Mouse (Mus musculus) forebrain, postnatal 0 days (tissue): ENCODE data around the gene Zfp111. TPM values are rescaled to one million over a fixed set of nuclear protein-coding genes. Genes with fewer than 3 reads are reported as not detected.

ENCODE experiments used
- ATAC-seq: fragments of 200-750 bp; cut with Nextera tagmentation; 2 replicates; pipeline ENCODE4 v1.8.0; 2017; ENCODE audit warnings: mild to moderate bottlenecking, moderate library complexity
- DNase-seq: peaks from one replicate; pipeline ENCODE4 v3.0.0-alpha.2; 2015
- H3K27ac ChIP-seq: fragments of 300-500 bp; sonication (generic); 2 replicates; pipeline ENCODE4 v1.5.1; 2014; ENCODE audit warnings: low read depth, mild to moderate bottlenecking, antibody characterized with exemption, low read length, moderate library complexity, mixed read lengths
- H3K27me3 ChIP-seq: fragments of 300-500 bp; sonication (generic); 2 replicates; pipeline ENCODE4 v1.6.1; 2014; ENCODE audit warnings: mild to moderate bottlenecking, low read length, mixed read lengths; ENCODE audit not compliant: insufficient read depth
- H3K36me3 ChIP-seq: fragments of 300-500 bp; sonication (generic); 2 replicates; pipeline ENCODE4 v1.6.1; 2014; ENCODE audit warnings: mild to moderate bottlenecking, moderate library complexity; ENCODE audit not compliant: insufficient read depth
- H3K4me1 ChIP-seq: fragments of 300-500 bp; sonication (generic); 2 replicates; pipeline ENCODE4 v1.6.1; 2014; ENCODE audit warnings: antibody characterized with exemption; ENCODE audit not compliant: insufficient read depth
- H3K4me2 ChIP-seq: fragments of 300-500 bp; sonication (generic); 2 replicates; pipeline ENCODE4 v1.6.1; 2014; ENCODE audit warnings: low read depth, mild to moderate bottlenecking, moderate library complexity
- H3K4me3 ChIP-seq: fragments of 300-500 bp; sonication (generic); 2 replicates; pipeline ENCODE4 v1.5.1; 2014; ENCODE audit warnings: low read depth, low read length, mixed read lengths
- H3K9ac ChIP-seq: fragments of 300-500 bp; sonication (generic); 2 replicates; pipeline ENCODE4 v1.6.1; 2014; ENCODE audit warnings: mild to moderate bottlenecking
- H3K9me3 ChIP-seq: fragments of 300-500 bp; sonication (generic); 2 replicates; pipeline ENCODE4 v1.6.1; 2016; ENCODE audit warnings: low read length
- CTCF ChIP-seq: sonication (generic); IDR thresholded peaks from 2 replicates; pipeline ENCODE4 v1.5.1; 2016; ENCODE audit warnings: antibody characterized with exemption, control low read depth, low read depth
- WGBS: fragments of 180-500 bp; shearing (Covaris S2); extraction: QIAGEN DNeasy Blood & Tissue Kit; methylation state at CpG from one replicate; pipeline ENCODE4 v1.1.7; 2014; 5-methylcytosine and 5-hydroxymethylcytosine counted together
- polyA plus RNA-seq: library from polyadenylated mRNA; unstranded; fragments of >200 nt; fragmentation: Nextera tagmentation; extraction: Ambion mirVana; gene quantifications from 2 replicates; pipeline ENCODE4 v1.2.1, GENCODE M21; 2015
- total RNA-seq: library from RNA; depleted of rRNA; stranded (reverse); fragments of >200 nt; gene quantifications from 2 replicates; pipeline ENCODE4 v1.2.3, GENCODE M21; 2014; rRNA removed

The Zfp111 gene
- 7.3 and 8.4 TPM in 2 replicates for total RNA-seq
- 1.6 and 2.4 TPM in 2 replicates for polyA plus RNA-seq

- Histone ChIP-seq H3K9me3 (0 out of 2 replicates have a peak, but pooled peaks cover under 1% of the 10 kb centered on the region), H3K27ac (no peak within 1 kb of the TSS), H3K4me1 (peaks cover 3% of the 10 kb centered on the region; the same call in 1 of the 2 replicates), H3K4me3 (no peak within 1 kb of the TSS), H3K9ac (no peak within 1 kb of the TSS), H3K36me3 (no peaks in the 10 kb centered on the region), H3K27me3 (no peaks in the 10 kb centered on the region; the same call in 1 of the 2 replicates), H3K4me2 (no peak within 1 kb of the TSS)
- DNase-seq (no peak), ATAC-seq (no peak)
- 77% methylated on average over 5 of the region's 5 CpGs for WGBS
- TF ChIP-seq CTCF: no peak
Observed at GRCm38 (mm10) chr7:24211343-24211742, at the start of gene Zfp111. Gene Zfp111 (minus strand): TSS chr7:24211443.

GRCm38 (mm10) chr7:24260000-24260312 lies 48.7 kb upstream of the Zfp111 start:
- ATAC-seq: no peak
- no peaks in the 10 kb centered on the region for H3K9me3 ChIP-seq
- 92% methylated on average over 4 of the region's 4 CpGs for WGBS

GRCm38 (mm10) chr7:24259306-24259999 lies 48.2 kb upstream of the Zfp111 start:
- no peak overlapping the region for H3K9ac ChIP-seq
- H3K27ac ChIP-seq: no peak overlapping the region
- DNase-seq (no peak), ATAC-seq (no peak)
- no peak overlapping the region for H3K4me3 ChIP-seq
- peaks cover 10% of the 10 kb centered on the region for H3K4me1 ChIP-seq
- no peaks in the 10 kb centered on the region for H3K9me3 ChIP-seq
- H3K27me3 ChIP-seq: no peaks in the 10 kb centered on the region
- H3K36me3 ChIP-seq: peaks cover 24% of the 10 kb centered on the region
- WGBS: 91% methylated on average over 13 of the region's 13 CpGs
- no peak for TF ChIP-seq CTCF
- no peak overlapping the region for H3K4me2 ChIP-seq

More at GRCm38 (mm10) chr7:24260000-24260312, 48.7 kb upstream of the Zfp111 start:
- Histone ChIP-seq H3K27me3 (no peaks in the 10 kb centered on the region), H3K27ac (no peak overlapping the region), H3K36me3 (peaks cover 24% of the 10 kb centered on the region), H3K9ac (no peak overlapping the region), H3K4me1 (peaks cover 9% of the 10 kb centered on the region), H3K4me2 (no peak overlapping the region), H3K4me3 (no peak overlapping the region)
- TF ChIP-seq CTCF: no peak
- no peak for DNase-seq

GRCm38 (mm10) chr7:24254633-24255474 lies 43.6 kb upstream of the Zfp111 start, which contains the start of gene Zfp108:
Gene Zfp108 (plus strand): TSS chr7:24254794.
- WGBS: 18% methylated on average over 21 of the region's 21 CpGs
- H3K4me2 ChIP-seq: peak within 1 kb of the TSS; percentile 71
- peak within 1 kb of the TSS; percentile 54 for H3K27ac ChIP-seq
- H3K9me3 ChIP-seq: no peaks in the 10 kb centered on the region
- no peak for TF ChIP-seq CTCF
- peak; percentile 96 for ATAC-seq
- no peaks in the 10 kb centered on the region for H3K36me3 ChIP-seq
- H3K4me3 ChIP-seq: peak within 1 kb of the TSS; percentile 53
- DNase-seq: peak; percentile 89
- peak within 1 kb of the TSS; percentile 64 for H3K9ac ChIP-seq
- peaks cover 14% of the 10 kb centered on the region for H3K4me1 ChIP-seq
- H3K27me3 ChIP-seq: no peaks in the 10 kb centered on the region

GRCm38 (mm10) chr7:24253779-24254615 lies 42.8 kb upstream of the Zfp111 start:
- no peak for TF ChIP-seq CTCF
- Histone ChIP-seq H3K9ac (no peak overlapping the region), H3K4me1 (peaks cover 14% of the 10 kb centered on the region), H3K27ac (no peak overlapping the region), H3K36me3 (no peaks in the 10 kb centered on the region), H3K27me3 (no peaks in the 10 kb centered on the region), H3K4me2 (peak overlapping the region; percentile 71), H3K9me3 (no peaks in the 10 kb centered on the region), H3K4me3 (peak overlapping the region; percentile 53)
- DNase-seq (no peak), ATAC-seq (peak; percentile 17; the same call in 1 of the 2 replicates)
- 64% methylated on average over 9 of the region's 9 CpGs for WGBS

- peak; percentile 28; the same call in 1 of the 2 replicates for TF ChIP-seq CTCF
- Histone ChIP-seq H3K27ac (no peak within 1 kb of the TSS), H3K36me3 (peaks cover 10% of the 10 kb centered on the region), H3K27me3 (no peaks in the 10 kb centered on the region), H3K4me3 (peak within 1 kb of the TSS; percentile 80), H3K4me2 (peak within 1 kb of the TSS; percentile 60), H3K9ac (peak within 1 kb of the TSS; percentile 73), H3K9me3 (no peaks in the 10 kb centered on the region), H3K4me1 (peaks cover 5% of the 10 kb centered on the region; the same call in 1 of the 2 replicates)
- ATAC-seq (peak; percentile 97), DNase-seq (peak; percentile 79)
- WGBS: 6% methylated on average over 28 of the region's 28 CpGs
Observed at GRCm38 (mm10) chr7:24237040-24237791, 26.0 kb upstream of the Zfp111 start, which contains the start of gene Zfp109. Gene Zfp109 (minus strand): TSS chr7:24237560.
